Mouse (Mus musculus): ENCODE data around the gene Gm49361. TPM values are rescaled to one million over a fixed set of nuclear protein-coding genes. Genes with fewer than 3 reads are reported as not detected.
A peak's percentile ranks its signal among the peaks of the same experiment; 100 is the strongest.

Gene Gm49361
- total RNA-seq, 2 experiments from 2014 or later: 0.40 to 1.8 TPM

- intact Hi-C loops (cut with DNase I): no loop called here
- DNase-seq (ENCODE audit: extremely low spot score in 1 of 2, low spot score in 2 of 2): no peak
- Histone ChIP-seq H3K27ac (no peak overlapping the region), H3K4me3 (no peak overlapping the region)
- TF ChIP-seq CTCF (IDR thresholded peaks at IDR 0.05): no peak
Observed at GRCm38 (mm10) chr14:57611034-57611433, 134.9 kb downstream of the Gm49361 start.

- no peak for TF ChIP-seq CTCF (IDR thresholded peaks at IDR 0.05)
- Histone ChIP-seq H3K27ac (no peak overlapping the region), H3K4me3 (no peak overlapping the region)
- no peak for DNase-seq (ENCODE audit: extremely low spot score in 1 of 2, low spot score in 2 of 2)
- intact Hi-C loops (cut with DNase I): no loop called here
Observed at GRCm38 (mm10) chr14:57609816-57610329, 136.0 kb downstream of the Gm49361 start.

GRCm38 (mm10) chr14:57607500-57607899 lies 138.4 kb downstream of the Gm49361 start:
- intact Hi-C loops (cut with DNase I): no loop called here
- Histone ChIP-seq H3K4me3 (no peak overlapping the region), H3K27ac (no peak overlapping the region)
- peak; percentile 71 to 73 for DNase-seq (ENCODE audit: extremely low spot score in 1 of 2, low spot score in 2 of 2)
- TF ChIP-seq CTCF (IDR thresholded peaks at IDR 0.05): no peak

GRCm38 (mm10) chr14:57606663-57607365 lies 139.1 kb downstream of the Gm49361 start:
- DNase-seq (ENCODE audit: extremely low spot score in 1 of 2, low spot score in 2 of 2): no peak
- intact Hi-C loops (cut with DNase I): no loop called here
- Histone ChIP-seq H3K4me3 (no peak overlapping the region), H3K27ac (no peak overlapping the region)
- TF ChIP-seq CTCF (IDR thresholded peaks at IDR 0.05): no peak

GRCm38 (mm10) chr14:57593279-57593678 lies 152.6 kb downstream of the Gm49361 start:
- Histone ChIP-seq H3K4me3 (no peak overlapping the region), H3K27ac (no peak overlapping the region)
- no peak for DNase-seq (ENCODE audit: extremely low spot score in 1 of 2, low spot score in 2 of 2)
- TF ChIP-seq CTCF (IDR thresholded peaks at IDR 0.05): no peak
- intact Hi-C loops (cut with DNase I): no loop called here

Other genes starting within 250 kb of the Gm49361 start
- 10 to 100 TPM; 15.4 to 17.7 TPM for gene Il17d, start 221.3 kb downstream of the Gm49361 start, total RNA-seq (2021)
- 10 to 100 TPM; 30.7 to 38.0 TPM for gene Eef1akmt1, start 174.5 kb downstream of the Gm49361 start, total RNA-seq (2021)
- 10 to 100 TPM; 14.2 to 14.6 TPM for gene Xpo4, start 80.7 kb downstream of the Gm49361 start, total RNA-seq (2021)
- 10 to 100 TPM; 17.0 to 22.2 TPM for gene Lats2, start 12.3 kb upstream of the Gm49361 start, total RNA-seq (2021)
- gene Sap18, start 52.1 kb upstream of the Gm49361 start, total RNA-seq (2021): 10 to 100 TPM; 54.3 to 56.0 TPM
- gene Ska3, start 80.1 kb upstream of the Gm49361 start, total RNA-seq (2021): under 1 TPM; 0.72 to 0.89 TPM
- 10 to 100 TPM; 58.9 to 60.3 TPM for gene Mrpl57, start 80.1 kb upstream of the Gm49361 start, total RNA-seq (2021)
- gene Zdhhc20, start 144.2 kb upstream of the Gm49361 start, total RNA-seq (2021): 10 to 100 TPM; 35.2 to 37.4 TPM

Data from left cerebral cortex, adult 2 months (tissue).